Mouse (Mus musculus) midbrain, embryonic 10.5 days (tissue): Measurements from ENCODE around the gene Clic4. TPM values are rescaled to one million over a fixed set of nuclear protein-coding genes. Genes with fewer than 3 reads are reported as not detected.
A peak's percentile ranks its signal among the peaks of the same experiment; 100 is the strongest.

Experiments used
- DNase-seq: peaks from one replicate; pipeline ENCODE4 v3.0.0-alpha.2; 2017; ENCODE audit warnings: low spot score
- H3K27ac ChIP-seq: fragments of 300-500 bp; sonication (generic); replicated peaks from 2 replicates; pipeline ENCODE4 v1.5.1; 2016; ENCODE audit warnings: mild to moderate bottlenecking
- H3K27me3 ChIP-seq: fragments of 300-500 bp; sonication (generic); 2 replicates; pipeline ENCODE4 v1.6.1; 2016; ENCODE audit warnings: low read depth, mild to moderate bottlenecking; ENCODE audit not compliant: poor library complexity, severe bottlenecking
- H3K36me3 ChIP-seq: fragments of 300-500 bp; sonication (generic); 2 replicates; pipeline ENCODE4 v1.6.1; 2016; ENCODE audit warnings: mild to moderate bottlenecking, moderate library complexity
- H3K4me1 ChIP-seq: fragments of 300-500 bp; sonication (generic); 2 replicates; pipeline ENCODE4 v1.6.1; 2016
- H3K4me3 ChIP-seq: fragments of 300-500 bp; sonication (generic); 2 replicates; pipeline ENCODE4 v1.5.1; 2016; ENCODE audit warnings: mild to moderate bottlenecking, moderate library complexity
- H3K9me3 ChIP-seq: fragments of 300-500 bp; sonication (generic); replicated peaks from 2 replicates; pipeline ENCODE4 v1.6.1; 2016; ENCODE audit warnings: mild to moderate bottlenecking
- WGBS: fragments of 180-500 bp; shearing (Covaris S2); methylation state at CpG from one replicate; pipeline ENCODE4 v1.1.7; 2016; 5-methylcytosine and 5-hydroxymethylcytosine counted together
- polyA plus RNA-seq: library from polyadenylated mRNA; unstranded; fragments of >200 nt; fragmentation: Nextera tagmentation; extraction: Ambion mirVana; gene quantifications from 2 replicates; pipeline ENCODE4 v1.2.1, GENCODE M21; 2016

Clic4 gene
- polyA plus RNA-seq, 1 experiment from 2014 or later: 224 TPM

DNA sequence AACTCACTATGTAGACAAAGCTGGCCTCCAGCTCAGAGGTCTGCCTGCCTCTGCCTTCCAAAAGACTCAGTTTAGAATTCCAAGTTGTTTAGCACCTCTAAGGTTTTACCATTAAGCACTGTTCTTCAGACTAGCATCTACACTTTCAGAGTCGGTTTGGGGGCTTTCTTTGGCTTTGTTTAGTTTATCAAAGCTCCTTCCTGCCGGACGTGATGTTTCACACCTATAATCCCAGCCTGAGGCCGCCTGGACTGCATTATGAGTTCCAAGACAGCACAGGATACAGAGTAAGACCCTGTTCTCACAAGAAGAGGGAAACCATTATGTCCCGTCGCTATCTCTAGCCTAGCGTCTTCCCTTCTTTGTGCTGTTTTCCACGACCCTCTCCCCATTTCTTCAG lies 2.1 kb downstream of the Clic4 start:
- H3K4me3 ChIP-seq: peak overlapping the region; percentile 94
- H3K4me1 ChIP-seq: peaks cover 60% of the 10 kb centered on the region
- peaks cover 26% of the 10 kb centered on the region for H3K36me3 ChIP-seq
- WGBS: 58% methylated on average over 8 of the region's 8 CpGs
- no peak for DNase-seq
- peaks cover 23% of the 10 kb centered on the region for H3K27me3 ChIP-seq
- 0 out of 2 replicates have a peak overlapping the region, but pooled peaks have one; percentile 0 for H3K27ac ChIP-seq
- no peaks in the 10 kb centered on the region for H3K9me3 ChIP-seq

DNA sequence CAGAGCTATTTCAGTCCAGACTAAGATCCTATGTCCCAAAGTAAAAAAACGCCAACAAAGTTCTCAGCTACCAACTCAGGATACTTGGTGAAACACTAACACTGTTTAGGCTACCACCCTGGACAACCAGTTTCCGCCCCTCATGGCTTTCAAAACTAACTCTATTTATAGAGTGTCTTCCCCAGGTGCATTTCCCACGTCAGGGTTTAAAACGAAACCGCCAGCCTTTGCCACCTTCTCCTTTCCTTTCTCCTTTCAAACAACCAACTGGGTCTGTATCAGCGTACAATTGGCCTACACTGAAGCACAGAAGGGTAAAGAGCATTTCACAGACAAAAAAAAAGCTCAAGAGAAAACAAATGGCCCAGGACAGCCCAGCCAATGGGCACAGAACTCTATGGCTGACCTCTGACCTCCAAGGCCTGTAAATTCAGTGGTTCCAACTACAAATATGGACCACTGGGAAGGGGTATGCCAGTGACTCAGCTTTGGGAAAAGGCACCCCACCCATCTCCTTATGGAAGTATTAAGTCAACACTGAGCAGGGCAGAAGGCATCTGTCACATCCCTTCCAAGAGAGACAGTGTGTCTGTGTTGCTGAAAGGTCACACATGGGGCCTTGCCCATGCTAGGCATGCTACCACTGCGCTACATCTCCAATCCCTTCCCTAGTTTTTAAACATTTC lies 2.8 kb downstream of the Clic4 start:
- H3K4me1 ChIP-seq: peaks cover 60% of the 10 kb centered on the region
- H3K27ac ChIP-seq: 0 out of 2 replicates have a peak overlapping the region, but pooled peaks have one; percentile 0
- WGBS: 78% methylated on average over 7 of the region's 7 CpGs
- peaks cover 26% of the 10 kb centered on the region for H3K36me3 ChIP-seq
- H3K27me3 ChIP-seq: peaks cover 16% of the 10 kb centered on the region
- peak overlapping the region; percentile 94 for H3K4me3 ChIP-seq
- H3K9me3 ChIP-seq: no peaks in the 10 kb centered on the region
- no peak for DNase-seq

- peak overlapping the region; percentile 27; the same call in 1 of the 2 replicates for H3K4me3 ChIP-seq
- H3K27ac ChIP-seq: 0 out of 2 replicates have a peak overlapping the region, but pooled peaks have one; percentile 3
- 73% methylated on average over 8 of the region's 8 CpGs for WGBS
- no peaks in the 10 kb centered on the region for H3K9me3 ChIP-seq
- peaks cover 48% of the 10 kb centered on the region for H3K4me1 ChIP-seq
- H3K36me3 ChIP-seq: peaks cover 40% of the 10 kb centered on the region
- H3K27me3 ChIP-seq: no peaks in the 10 kb centered on the region
- no peak for DNase-seq
Measured at GRCm38 (mm10) chr4:135267521-135267920, 5.1 kb downstream of the Clic4 start.

- DNase-seq: no peak
- no peaks in the 10 kb centered on the region for H3K9me3 ChIP-seq
- peak overlapping the region; percentile 11; the same call in 1 of the 2 replicates for H3K4me3 ChIP-seq
- 84% methylated on average over 9 of the region's 9 CpGs for WGBS
- 0 out of 2 replicates have a peak overlapping the region, but pooled peaks have one; percentile 3 for H3K27ac ChIP-seq
- peaks cover 47% of the 10 kb centered on the region for H3K4me1 ChIP-seq
- H3K27me3 ChIP-seq: no peaks in the 10 kb centered on the region
- H3K36me3 ChIP-seq: peaks cover 45% of the 10 kb centered on the region
Measured at GRCm38 (mm10) chr4:135266987-135267386, 5.6 kb downstream of the Clic4 start.

- H3K4me1 ChIP-seq: peaks cover 31% of the 10 kb centered on the region
- H3K27ac ChIP-seq: no peak overlapping the region
- no peak for DNase-seq
- no peak overlapping the region for H3K4me3 ChIP-seq
- H3K9me3 ChIP-seq: no peaks in the 10 kb centered on the region
- peaks cover 48% of the 10 kb centered on the region for H3K36me3 ChIP-seq
- WGBS: 88% methylated on average over 4 of the region's 4 CpGs
- H3K27me3 ChIP-seq: no peaks in the 10 kb centered on the region
Measured at GRCm38 (mm10) chr4:135260434-135260833, 12.2 kb downstream of the Clic4 start.

DNA sequence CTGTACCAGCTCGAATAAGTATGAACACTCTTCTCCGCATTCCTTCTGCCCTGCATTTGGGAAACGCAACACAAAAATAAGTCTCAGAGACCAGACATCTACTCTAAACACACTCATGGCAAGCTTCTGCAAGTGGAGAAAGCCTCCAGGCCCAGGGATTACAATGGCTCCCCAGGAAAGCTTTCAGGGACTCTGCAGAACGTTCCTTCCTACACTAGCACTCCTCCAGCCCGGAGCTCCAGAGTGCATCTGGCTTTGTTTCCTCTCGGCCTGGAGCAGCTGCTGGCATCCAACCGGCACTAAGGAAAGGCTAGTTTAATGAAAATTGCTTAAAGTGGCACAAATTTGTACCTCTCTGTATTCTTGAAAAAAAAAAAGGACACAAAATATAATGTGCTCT lies 14.1 kb downstream of the Clic4 start:
- H3K9me3 ChIP-seq: no peaks in the 10 kb centered on the region
- H3K27ac ChIP-seq: peak overlapping the region; percentile 79
- peak overlapping the region; percentile 9; the same call in 1 of the 2 replicates for H3K4me3 ChIP-seq
- H3K36me3 ChIP-seq: peaks cover 45% of the 10 kb centered on the region
- WGBS: 38% methylated on average over 7 of the region's 7 CpGs
- no peaks in the 10 kb centered on the region for H3K27me3 ChIP-seq
- no peak for DNase-seq
- peaks cover 50% of the 10 kb centered on the region for H3K4me1 ChIP-seq

DNA sequence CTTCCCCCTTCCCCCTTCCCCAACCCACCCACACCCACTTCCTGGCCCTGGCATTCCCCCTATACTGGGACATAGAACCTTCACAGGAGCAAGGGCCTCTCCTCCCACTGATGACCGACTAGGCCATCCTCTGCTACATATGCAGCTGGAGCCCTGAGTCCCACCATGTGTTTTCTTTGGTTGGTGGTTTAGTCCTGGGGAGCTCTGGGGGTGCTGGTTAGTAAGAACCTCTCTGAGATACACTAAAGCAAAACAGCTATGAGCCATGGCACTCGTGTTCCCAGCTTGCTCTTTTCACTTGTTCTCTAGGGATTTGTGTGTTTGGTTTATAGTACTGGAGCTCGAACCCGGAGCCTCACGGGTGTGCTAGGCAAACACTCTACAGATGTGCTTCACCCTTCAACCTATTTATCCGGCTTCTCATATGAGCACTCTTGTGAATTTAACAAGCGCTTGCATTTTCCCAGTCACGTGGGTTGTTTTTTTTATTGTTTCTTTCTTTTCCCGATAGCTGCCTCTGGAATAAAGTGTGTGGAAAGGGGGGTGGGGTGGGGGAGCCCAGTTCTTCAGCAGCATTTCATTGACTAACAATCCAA lies 14.6 kb downstream of the Clic4 start:
- Histone ChIP-seq H3K27me3 (no peaks in the 10 kb centered on the region), H3K4me3 (no peak overlapping the region), H3K36me3 (peaks cover 46% of the 10 kb centered on the region), H3K4me1 (peaks cover 56% of the 10 kb centered on the region), H3K27ac (peak overlapping the region; percentile 79), H3K9me3 (no peaks in the 10 kb centered on the region)
- no peak for DNase-seq
- WGBS: 63% methylated on average over 9 of the region's 9 CpGs

GRCm38 (mm10) chr4:135256536-135257450 lies 15.8 kb downstream of the Clic4 start:
- Histone ChIP-seq H3K4me1 (peaks cover 67% of the 10 kb centered on the region), H3K9me3 (no peaks in the 10 kb centered on the region), H3K27me3 (no peaks in the 10 kb centered on the region), H3K36me3 (peaks cover 35% of the 10 kb centered on the region), H3K27ac (no peak overlapping the region), H3K4me3 (no peak overlapping the region)
- DNase-seq: no peak
- 91% methylated on average over 11 of the region's 11 CpGs for WGBS

DNA sequence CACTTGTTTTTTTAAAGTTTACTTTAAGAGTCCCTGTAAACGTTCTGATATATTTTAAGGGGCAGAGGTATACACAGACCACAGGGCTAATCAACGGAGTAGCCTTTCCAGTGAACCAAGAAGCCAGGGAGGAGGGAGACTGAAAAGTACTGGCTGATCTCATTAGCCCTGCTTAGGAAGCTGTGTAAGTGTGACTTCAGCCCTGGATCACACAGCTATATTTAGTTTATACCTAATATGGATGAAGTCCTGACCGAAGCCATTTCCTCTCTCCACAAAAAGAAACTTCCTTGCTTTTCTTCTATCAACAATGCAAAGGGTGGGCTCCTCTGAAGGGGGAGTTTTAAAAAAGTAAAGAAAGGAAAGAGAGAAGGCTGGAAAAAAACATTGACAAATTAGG lies 17.8 kb downstream of the Clic4 start:
- no peaks in the 10 kb centered on the region for H3K27me3 ChIP-seq
- DNase-seq: no peak
- peak overlapping the region; percentile 57 for H3K27ac ChIP-seq
- H3K36me3 ChIP-seq: peaks cover 30% of the 10 kb centered on the region
- no peaks in the 10 kb centered on the region; the same call in 1 of the 2 replicates for H3K9me3 ChIP-seq
- no peak overlapping the region for H3K4me3 ChIP-seq
- 59% methylated on average over 3 of the region's 3 CpGs for WGBS
- H3K4me1 ChIP-seq: peaks cover 72% of the 10 kb centered on the region

- H3K36me3 ChIP-seq: peaks cover 34% of the 10 kb centered on the region
- no peaks in the 10 kb centered on the region for H3K27me3 ChIP-seq
- 90% methylated on average over 4 of the region's 4 CpGs for WGBS
- no peaks in the 10 kb centered on the region; the same call in 1 of the 2 replicates for H3K9me3 ChIP-seq
- DNase-seq: no peak
- no peak overlapping the region for H3K4me3 ChIP-seq
- H3K4me1 ChIP-seq: peaks cover 69% of the 10 kb centered on the region
- peak overlapping the region; percentile 57 for H3K27ac ChIP-seq
Measured at GRCm38 (mm10) chr4:135254321-135254720, 18.3 kb downstream of the Clic4 start.

- Histone ChIP-seq H3K4me3 (no peak overlapping the region), H3K27me3 (no peaks in the 10 kb centered on the region), H3K4me1 (peaks cover 61% of the 10 kb centered on the region), H3K36me3 (peaks cover 37% of the 10 kb centered on the region), H3K27ac (no peak overlapping the region), H3K9me3 (no peaks in the 10 kb centered on the region; the same call in 1 of the 2 replicates)
- no peak for DNase-seq
- WGBS: 90% methylated on average over 12 of the region's 12 CpGs
Measured at GRCm38 (mm10) chr4:135253239-135254039, 19.2 kb downstream of the Clic4 start.

- H3K27ac ChIP-seq: no peak overlapping the region; the same call in 1 of the 2 replicates
- DNase-seq: no peak
- H3K4me3 ChIP-seq: no peak overlapping the region
- 16% methylated on average over 2 of the region's 2 CpGs for WGBS
- no peaks in the 10 kb centered on the region; the same call in 1 of the 2 replicates for H3K9me3 ChIP-seq
- H3K27me3 ChIP-seq: no peaks in the 10 kb centered on the region
- H3K36me3 ChIP-seq: peaks cover 29% of the 10 kb centered on the region
- H3K4me1 ChIP-seq: peaks cover 62% of the 10 kb centered on the region
Measured at GRCm38 (mm10) chr4:135251801-135252200, 20.8 kb downstream of the Clic4 start.
